Mouse (Mus musculus): ENCODE results near the gene Igf2bp3.

DNA sequence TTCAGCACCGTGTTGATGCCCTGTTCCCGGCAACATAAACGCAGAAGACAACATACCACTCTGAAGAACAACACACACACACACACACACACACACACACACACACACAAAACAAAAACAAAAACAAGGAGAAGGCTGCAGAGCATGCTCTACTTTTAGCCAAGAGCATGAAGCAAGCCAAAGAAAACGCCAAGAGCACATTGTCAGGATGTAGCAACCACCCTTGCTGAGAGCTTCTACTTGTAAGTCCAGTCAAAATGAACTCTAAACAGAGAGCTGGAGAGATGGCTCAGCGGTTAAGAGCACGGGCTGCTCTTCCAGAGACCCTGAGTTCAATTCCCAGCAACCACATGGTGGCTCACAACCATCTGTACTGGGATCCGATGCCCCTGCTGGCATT is 41.5 kb downstream of the Igf2bp3 start:
- TF ChIP-seq CTCF (IDR thresholded peaks at IDR 0.05; ENCODE audit: borderline replicate concordance, extremely low read depth, insufficient read depth, insufficient read length) (no peak), POLR2A (IDR thresholded peaks at IDR 0.05; ENCODE audit: borderline replicate concordance, extremely low read depth, insufficient read depth, insufficient read length, poor library complexity, severe bottlenecking) (no peak)
